Mouse (Mus musculus) cerebellum, postnatal 14 days (tissue): ENCODE measurements at regions not wholly inside any gene's neighbourhood (a gene's known extent, or its start where the extent isn't known, plus 50 kb on each side); places are given as distances from the start of the nearest gene placed in this dataset.

Experiments
- DNase-seq, 2 experiments: peaks; one replicate each; pipeline ENCODE4 v3.0.0; 2021; ENCODE audit warnings: mixed read lengths in 2 of 2

GRCm38 (mm10) chr12:77589416-77589815, 351.5 kb downstream of the Fut8 start:
- DNase-seq = peak in 1 of 2 experiments; percentile 46

GRCm38 (mm10) chr12:77594092-77594491, 356.2 kb downstream of the Fut8 start:
- peak in 1 of 2 experiments; percentile 43 for DNase-seq

GRCm38 (mm10) chr12:77594657-77595056, 356.7 kb downstream of the Fut8 start:
- DNase-seq = peak in 1 of 2 experiments; percentile 40

GRCm38 (mm10) chr12:77595821-77596220, 357.9 kb downstream of the Fut8 start:
- DNase-seq = peak; percentile 49 to 80

- peak; percentile 69 to 77 for DNase-seq
These were observed 358.8 kb downstream of the Fut8 start for GRCm38 (mm10) chr12:77596676-77597075.

GRCm38 (mm10) chr12:77597627-77598333, 359.9 kb downstream of the Fut8 start:
- DNase-seq = peak; percentile 73 to 87

GRCm38 (mm10) chr12:77598334-77598715, 360.4 kb downstream of the Fut8 start:
- peak; percentile 36 to 51 for DNase-seq

GRCm38 (mm10) chr12:77599391-77599790, 361.5 kb downstream of the Fut8 start:
- peak; percentile 77 to 79 for DNase-seq

GRCm38 (mm10) chr12:77603832-77604501, 366.0 kb downstream of the Fut8 start:
- no peak for DNase-seq

GRCm38 (mm10) chr12:77617552-77617951, 379.6 kb downstream of the Fut8 start:
- no peak for DNase-seq

- DNase-seq = no peak
These were observed 384.3 kb downstream of the Fut8 start for GRCm38 (mm10) chr12:77622243-77622642.

GRCm38 (mm10) chr12:77624323-77624722, 386.4 kb downstream of the Fut8 start:
- peak in 1 of 2 experiments; percentile 29 for DNase-seq

GRCm38 (mm10) chr12:77628358-77628850, 390.5 kb downstream of the Fut8 start:
- no peak for DNase-seq

- peak; percentile 30 to 47 for DNase-seq
These were observed 396.2 kb downstream of the Fut8 start for GRCm38 (mm10) chr12:77633981-77634650.

GRCm38 (mm10) chr12:77638266-77638665, 400.3 kb downstream of the Fut8 start:
- DNase-seq = peak; percentile 77 to 83

- no peak for DNase-seq
These were observed 404.4 kb downstream of the Fut8 start for GRCm38 (mm10) chr12:77642336-77642735.

- no peak for DNase-seq
These were observed 409.9 kb downstream of the Fut8 start for GRCm38 (mm10) chr12:77647841-77648240.

GRCm38 (mm10) chr12:77654282-77654681, 416.4 kb downstream of the Fut8 start:
- DNase-seq = no peak

GRCm38 (mm10) chr12:77657060-77657459, 419.1 kb downstream of the Fut8 start:
- no peak for DNase-seq

- DNase-seq = no peak
These were observed 420.0 kb downstream of the Fut8 start for GRCm38 (mm10) chr12:77657878-77658277.

GRCm38 (mm10) chr12:77663180-77663579, 425.3 kb downstream of the Fut8 start:
- no peak for DNase-seq

GRCm38 (mm10) chr12:77663665-77664374, 425.9 kb downstream of the Fut8 start:
- no peak for DNase-seq

GRCm38 (mm10) chr12:77666411-77666810, 428.5 kb downstream of the Fut8 start:
- peak in 1 of 2 experiments; percentile 43 for DNase-seq
